Comparison of ENCODE assay signal across 22 mouse cellular contexts in the genomic region with DNA sequence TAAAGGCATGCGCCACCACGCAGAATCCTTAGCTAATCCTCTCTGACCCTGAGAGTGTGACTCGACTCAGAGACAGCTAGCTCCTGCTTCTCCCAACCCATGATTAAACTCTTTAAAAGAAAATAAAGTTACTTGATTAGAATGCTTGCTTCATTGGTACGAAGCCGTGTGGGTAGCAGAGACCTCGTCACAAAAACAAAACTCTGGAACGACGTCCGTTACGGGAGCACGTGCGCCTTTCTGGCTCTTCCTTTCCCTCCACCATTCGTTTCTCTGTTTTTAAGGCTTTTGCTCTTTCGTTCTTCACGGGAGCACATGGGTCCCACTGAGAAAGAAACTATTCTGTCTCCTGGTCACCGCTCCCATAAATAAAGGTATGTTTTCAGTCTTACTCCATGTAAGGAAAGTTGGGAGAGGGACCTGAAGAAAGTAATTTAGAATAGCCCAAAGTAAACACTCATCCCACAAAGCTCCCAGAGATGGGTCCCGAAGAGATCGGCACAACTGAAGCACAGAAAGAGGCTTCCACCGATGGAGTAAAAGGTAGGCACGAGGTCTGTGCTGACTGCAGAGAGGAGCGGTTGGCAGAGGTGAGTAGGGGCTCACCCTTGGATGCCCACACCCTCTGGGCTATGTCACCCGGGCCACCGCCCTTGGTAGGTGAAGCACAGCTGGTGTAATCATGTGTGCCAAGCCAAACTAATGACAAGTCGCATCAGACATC.
A peak's percentile ranks its signal among the peaks of the same experiment; 100 is the strongest.
DNase-seq lines count a peak whose midpoint lies in the region; ATAC-seq and TF ChIP-seq lines count a peak whose summit lies in the region.
"Had no signal": no experiment of that assay in that cellular context is flagged by ENCODE, and none has a peak within 500 bp of the region (broad histone marks: within the 10 kb centered on the region; RNA-seq: fewer than 3 reads in every experiment).

No protein-coding gene starts in this region.

- no peaks in the 10 kb centered on the region for H3K79me2 ChIP-seq in CH12.LX (replicated peaks; ENCODE audit: control insufficient read depth, extremely low read depth, insufficient read depth, poor library complexity, severe bottlenecking)

- in situ Hi-C loops in CH12.LX (cut with MboI; ENCODE audit: low pct_ligation_motif_present, low pct_unique_long_range_greater_than_20kb, low sequenced_read_pairs) = no loop called here

- no peak for DNase-seq in kidney, postnatal 36 days
- peak in 1 of 2 experiments; percentile 18 for DNase-seq in spleen, adult 2 months (ENCODE audit: low read depth in 1 of 2, low spot score in 2 of 2)
- no peak for DNase-seq in spleen, postnatal 14 days (ENCODE audit: low spot score in 2 of 2)
- DNase-seq in CH12.LX (ENCODE audit: extremely low read depth) = no peak
- DNase-seq in ovary, postnatal 14 days (ENCODE audit: low spot score) = no peak
- DNase-seq: adrenal gland, postnatal 36 days; cerebellum, adult 11-12 months; cerebellum, postnatal 25 days; embryo, embryonic 11 days; gastrocnemius, postnatal 14 days; heart, adult 11 months; left cerebral cortex, postnatal 4 days; lung, postnatal 4 days had no signal

- H3K9me3 ChIP-seq in kidney, embryonic 16.5 days (ENCODE audit: low read length) = no peaks in the 10 kb centered on the region
- H3K9me3 ChIP-seq in CH12.LX (replicated peaks; ENCODE audit: low read length) = no peaks in the 10 kb centered on the region
- H3K9me3 ChIP-seq: hindbrain, embryonic 10.5 days; limb, embryonic 15.5 days; liver, embryonic 15.5 days; neural tube, embryonic 12.5 days had no signal

- H3K27ac ChIP-seq in kidney, embryonic 16.5 days (ENCODE audit: low read length) = no peak overlapping the region
- H3K27ac ChIP-seq in spleen, adult 2 months (ENCODE audit: insufficient read depth, low read length) = peak overlapping the region; percentile 82
- H3K27ac ChIP-seq in CH12.LX (ENCODE audit: insufficient read depth, low read depth) = no peak overlapping the region
- H3K27ac ChIP-seq: hindbrain, embryonic 10.5 days; limb, embryonic 15.5 days; liver, embryonic 15.5 days; neural tube, embryonic 12.5 days had no signal

- H3K9ac ChIP-seq in kidney, embryonic 16.5 days (replicated peaks; ENCODE audit: low read length) = no peak overlapping the region
- H3K9ac ChIP-seq in CH12.LX (ENCODE audit: insufficient read depth, low read depth) = no peak overlapping the region
- H3K9ac ChIP-seq: limb, embryonic 15.5 days; liver, embryonic 15.5 days; neural tube, embryonic 12.5 days had no signal

- no peaks in the 10 kb centered on the region for H3K36me3 ChIP-seq in kidney, embryonic 16.5 days (ENCODE audit: insufficient read depth, low read length)
- H3K36me3 ChIP-seq in spleen, adult 2 months (ENCODE audit: control insufficient read depth, insufficient read depth, low read length) = no peaks in the 10 kb centered on the region
- H3K36me3 ChIP-seq in CH12.LX (replicated peaks in 1 of 2; ENCODE audit: control insufficient read depth in 1 of 2, insufficient read depth in 1 of 2, low read length in 1 of 2) = no peaks in the 10 kb centered on the region
- H3K36me3 ChIP-seq: hindbrain, embryonic 10.5 days; limb, embryonic 15.5 days; liver, embryonic 15.5 days; neural tube, embryonic 12.5 days had no signal

- TF ChIP-seq POLR2A in spleen, adult 2 months (IDR thresholded peaks at IDR 0.05; ENCODE audit: low read depth, low read length) = no peak
- TF ChIP-seq POLR2A in CH12.LX (IDR thresholded peaks at IDR 0.05; ENCODE audit: low read depth, low read length) = no peak

- H3K4me1 ChIP-seq in kidney, embryonic 16.5 days (ENCODE audit: insufficient read depth, low read length) = peaks cover 26% of the 10 kb centered on the region
- peaks cover 22% of the 10 kb centered on the region for H3K4me1 ChIP-seq in spleen, adult 2 months (ENCODE audit: control insufficient read depth, insufficient read depth, insufficient read length)
- peaks cover 2 to 29% of the 10 kb centered on the region in 2 experiments; a peak in 3 of 4 replicates for H3K4me1 ChIP-seq in CH12.LX (ENCODE audit: control insufficient read depth in 1 of 2, insufficient read depth in 2 of 2)

- ATAC-seq in kidney, embryonic 16.5 days (ENCODE audit: low FRiP score, low TSS enrichment) = peak; percentile 76
- ATAC-seq in neutrophil, adult 5-6 weeks (ENCODE audit: extremely low read depth, insufficient number of reproducible peaks, low FRiP score, poor library complexity, severe bottlenecking) = peak; percentile 42; the same call in 1 of the 2 replicates
- ATAC-seq: forebrain, embryonic 16.5 days; intestine, postnatal 0 days had no signal

- H3K4me2 ChIP-seq in kidney, embryonic 16.5 days (replicated peaks; ENCODE audit: low read depth, low read length) = peak overlapping the region; percentile 14
- peak overlapping the region; percentile 67 for H3K4me2 ChIP-seq in CH12.LX (ENCODE audit: insufficient read depth, low read depth, poor library complexity, severe bottlenecking)
- H3K4me2 ChIP-seq: heart, embryonic 11.5 days; limb, embryonic 15.5 days; liver, embryonic 15.5 days; neural tube, embryonic 12.5 days had no signal

- no peaks in the 10 kb centered on the region for H3K27me3 ChIP-seq in kidney, embryonic 16.5 days (ENCODE audit: insufficient read depth, low read length)
- no peaks in the 10 kb centered on the region for H3K27me3 ChIP-seq in spleen, adult 2 months (ENCODE audit: control insufficient read depth, insufficient read depth, low read length)
- peaks cover 29% of the 10 kb centered on the region for H3K27me3 ChIP-seq in CH12.LX (replicated peaks)
- H3K27me3 ChIP-seq: limb, embryonic 15.5 days; liver, embryonic 15.5 days; neural tube, embryonic 12.5 days had no signal

- no peak overlapping the region for H3K4me3 ChIP-seq in kidney, embryonic 16.5 days (ENCODE audit: low read length)
- H3K4me3 ChIP-seq in spleen, adult 2 months (ENCODE audit: extremely low read depth, insufficient read depth, insufficient read length) = no peak overlapping the region
- H3K4me3 ChIP-seq in CH12.LX (replicated peaks in 1 of 3; ENCODE audit: low read depth in 2 of 3, low read length in 2 of 3, poor library complexity in 1 of 3) = no peak overlapping the region
- H3K4me3 ChIP-seq: hindbrain, embryonic 10.5 days; limb, embryonic 15.5 days; liver, embryonic 15.5 days; neural tube, embryonic 12.5 days had no signal

- TF ChIP-seq CTCF in spleen, adult 2 months (IDR thresholded peaks at IDR 0.05; ENCODE audit: extremely low read depth, insufficient read depth, insufficient read length, insufficient replicate concordance) = no peak
- no peak for TF ChIP-seq CTCF in CH12.LX (conservative IDR thresholded peaks at IDR 0.05 in 1 of 2, IDR thresholded peaks at IDR 0.05 in 1 of 2; ENCODE audit: low read depth in 2 of 2, low read length in 2 of 2)

- no peak for TF ChIP-seq EP300 in CH12.LX (IDR thresholded peaks at IDR 0.05; ENCODE audit: low read length)

- dilution Hi-C loops in CH12.LX (cut with MboI; ENCODE audit: extremely low pct_ligation_motif_present, extremely low pct_unique_long_range_greater_than_20kb, low sequenced_read_pairs) = no loop called here

- TF ChIP-seq RAD21 in CH12.LX (IDR thresholded peaks at IDR 0.05; ENCODE audit: low read depth, low read length) = no peak

- WGBS in kidney, embryonic 16.5 days = 54% methylated on average over 24 of the region's 24 CpGs
- WGBS in spleen, adult 2 months = 74% methylated on average over 24 of the region's 24 CpGs

TF ChIP-seq in CH12.LX, 34 proteins besides CTCF, POLR2A, EP300 and RAD21:
- TF ChIP-seq BHLHE40 (IDR thresholded peaks at IDR 0.05; ENCODE audit: low read depth, low read length) (peak; percentile 10; the same call in 1 of the 2 replicates), SMC3 (IDR thresholded peaks at IDR 0.05; ENCODE audit: low read depth, low read length) (no peak)
